Mouse (Mus musculus) ES-E14 (cell line): Measurements from ENCODE around the gene Tbrg4.

Experiments used
- CHD2 ChIP-seq: IDR thresholded peaks from 2 replicates; pipeline ENCODE4 v1.6.1; 2014; ENCODE audit warnings: mild to moderate bottlenecking, low read depth, low read length, inconsistent platforms
- HCFC1 ChIP-seq: IDR thresholded peaks from 2 replicates; pipeline ENCODE4 v1.6.1; 2012; ENCODE audit warnings: low read length, inconsistent platforms, borderline replicate concordance; ENCODE audit not compliant: insufficient read depth
- MAFK ChIP-seq: IDR thresholded peaks from 2 replicates; pipeline ENCODE4 v1.6.1; 2014; ENCODE audit warnings: mild to moderate bottlenecking, low read depth, low read length, inconsistent platforms; ENCODE audit not compliant: insufficient read depth
- ZC3H11A ChIP-seq: IDR thresholded peaks from 2 replicates; pipeline ENCODE4 v1.6.1; 2012; ENCODE audit warnings: low read depth, mild to moderate bottlenecking, inconsistent platforms, low read length, borderline replicate concordance
- ZNF384 ChIP-seq: IDR thresholded peaks from 2 replicates; pipeline ENCODE4 v1.6.1; 2012; ENCODE audit warnings: low read depth, low read length, inconsistent platforms

DNA sequence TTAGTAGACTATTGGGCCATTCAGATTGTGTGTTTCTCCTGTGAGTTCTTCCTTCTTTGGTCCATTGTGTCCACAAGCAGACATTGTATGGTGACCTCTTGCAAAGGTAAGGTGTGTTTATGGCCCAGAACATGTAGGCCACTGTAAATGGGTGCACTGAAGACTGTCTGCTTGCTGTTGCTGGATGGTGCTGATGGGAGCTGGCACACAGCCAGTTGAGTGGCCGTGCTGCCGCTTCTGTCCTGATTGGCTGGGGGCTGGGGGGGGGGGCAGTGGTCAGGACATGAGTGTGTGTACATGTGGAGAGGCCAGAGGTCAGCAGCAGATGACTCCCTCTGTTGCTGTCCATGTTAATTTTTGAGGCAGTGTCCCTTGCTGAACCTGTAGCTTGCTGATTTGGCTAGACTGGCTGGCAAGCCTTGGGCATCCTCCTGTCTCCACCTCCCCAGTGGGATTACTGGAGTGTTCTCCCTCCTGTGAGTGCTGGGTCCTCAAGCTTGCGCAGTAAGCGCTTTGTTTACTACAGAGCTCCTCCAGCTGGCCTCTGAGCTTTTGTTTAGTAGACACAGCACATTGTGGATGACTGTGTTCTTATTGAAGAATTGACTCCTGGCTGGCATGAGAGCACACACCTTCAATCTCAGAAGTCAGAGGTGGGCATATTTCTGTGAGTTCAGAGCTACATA lies 45.7 kb downstream of the Tbrg4 start:
- TF ChIP-seq HCFC1 (no peak), ZC3H11A (no peak), MAFK (no peak), ZNF384 (no peak), CHD2 (no peak)
